In the genomic region with DNA sequence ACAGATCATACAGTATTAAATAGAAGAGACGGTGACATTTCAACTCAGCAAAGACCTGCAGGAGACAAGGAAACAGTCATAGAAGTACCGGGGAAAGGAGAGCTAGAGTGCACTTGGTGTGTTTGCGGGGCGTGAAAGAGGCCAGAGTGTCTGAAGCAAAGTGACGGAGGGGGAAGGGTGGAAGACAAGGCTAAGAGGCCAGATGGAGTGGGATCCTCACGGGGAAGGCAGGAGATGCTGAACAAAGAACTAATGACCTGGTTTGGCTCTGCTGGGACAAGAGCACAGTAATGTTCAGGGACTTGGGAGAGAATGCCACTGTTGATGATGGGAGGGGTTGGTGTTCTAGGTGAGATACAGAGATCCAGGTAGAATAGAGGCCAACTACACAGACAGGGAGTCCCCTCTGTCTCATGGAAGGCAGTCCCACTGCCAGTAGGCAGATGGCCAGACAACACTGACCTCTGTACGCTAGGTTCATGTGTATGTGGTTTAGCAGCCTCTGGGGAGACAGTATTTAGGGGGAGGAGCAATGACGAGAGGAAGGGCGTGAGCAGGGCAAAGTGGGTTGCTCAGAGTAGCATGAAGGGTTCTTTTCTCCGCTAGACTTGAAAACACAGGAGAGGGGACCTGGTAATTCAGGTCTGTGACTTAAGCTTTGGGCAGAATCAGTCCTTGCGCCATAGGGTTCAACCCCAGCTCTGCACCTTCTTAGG, we compare ENCODE assay signal across 8 mouse cellular contexts. TPM values are rescaled to one million over a fixed set of nuclear protein-coding genes. Genes with fewer than 3 reads are reported as not detected.
DNase-seq lines count a peak whose midpoint lies in the region; ATAC-seq and TF ChIP-seq lines count a peak whose summit lies in the region.
"Had no signal": no experiment of that assay in that cellular context is flagged by ENCODE, and none has a peak within 500 bp of the region (broad histone marks: within the 10 kb centered on the region; RNA-seq: fewer than 3 reads in every experiment).

No protein-coding gene starts in this region.

- TF ChIP-seq POLR2A in liver, adult 2 months (IDR thresholded peaks at IDR 0.05; ENCODE audit: extremely low read depth, insufficient read depth, low read length), result no peak

- H3K27me3 ChIP-seq in liver, adult 2 months (ENCODE audit: control insufficient read depth, insufficient read depth, low read length), result no peaks in the 10 kb centered on the region
- H3K27me3 ChIP-seq in hindbrain, embryonic 13.5 days, result no peaks in the 10 kb centered on the region
- H3K27me3 ChIP-seq in lung, postnatal 0 days (replicated peaks; ENCODE audit: insufficient read depth, low read length), result no peaks in the 10 kb centered on the region
- no peaks in the 10 kb centered on the region for H3K27me3 ChIP-seq in stomach, embryonic 14.5 days (ENCODE audit: control insufficient read depth, insufficient read depth, low read length)
- H3K27me3 ChIP-seq: limb, embryonic 13.5 days had no signal

- intact Hi-C loops in left cerebral cortex, postnatal 14 days (cut with DNase I), result no loop called here

- no peak for TF ChIP-seq CTCF in liver, adult 2 months (IDR thresholded peaks at IDR 0.05; ENCODE audit: low read depth, low read length)
- TF ChIP-seq CTCF in lung, postnatal 0 days (IDR thresholded peaks at IDR 0.05), result no peak

- no peak overlapping the region; the same call in 1 of the 2 replicates for H3K27ac ChIP-seq in liver, adult 2 months (replicated peaks; ENCODE audit: insufficient read depth, low read depth, low read length)
- H3K27ac ChIP-seq in hindbrain, embryonic 13.5 days, result no peak overlapping the region
- peak overlapping the region; percentile 77 for H3K27ac ChIP-seq in lung, postnatal 0 days (ENCODE audit: low read length)
- H3K27ac ChIP-seq in stomach, embryonic 14.5 days (ENCODE audit: low read length), result peak overlapping the region; percentile 77
- H3K27ac ChIP-seq: limb, embryonic 13.5 days had no signal

- no peaks in the 10 kb centered on the region; the same call in 1 of the 2 replicates for H3K79me2 ChIP-seq in liver, adult 2 months (ENCODE audit: control insufficient read depth, insufficient read depth, low read length)

- H3K4me2 ChIP-seq in hindbrain, embryonic 13.5 days, result no peak overlapping the region
- H3K4me2 ChIP-seq in lung, postnatal 0 days (replicated peaks; ENCODE audit: low read depth, low read length), result peak overlapping the region; percentile 32
- no peak overlapping the region for H3K4me2 ChIP-seq in stomach, embryonic 14.5 days (replicated peaks; ENCODE audit: low read depth, low read length)
- H3K4me2 ChIP-seq: limb, embryonic 13.5 days had no signal

- DNase-seq in liver, adult 2 months (ENCODE audit: extremely low read depth, low read depth, low spot score), result peak; percentile 28
- DNase-seq in liver, result no peak
- peak; percentile 75 for DNase-seq in lung, postnatal 0 days (ENCODE audit: low spot score)
- DNase-seq in left cerebral cortex, postnatal 14 days (ENCODE audit: low spot score in 2 of 2), result no peak

- no peak overlapping the region for H3K9ac ChIP-seq in liver, adult 2 months (ENCODE audit: low read depth, low read length)
- 0 out of 2 replicates have a peak overlapping the region, but pooled peaks have one; percentile 8 for H3K9ac ChIP-seq in hindbrain, embryonic 13.5 days
- H3K9ac ChIP-seq in lung, postnatal 0 days (replicated peaks; ENCODE audit: low read depth), result no peak overlapping the region
- no peak overlapping the region for H3K9ac ChIP-seq in stomach, embryonic 14.5 days (replicated peaks; ENCODE audit: low read depth, low read length)
- H3K9ac ChIP-seq: limb, embryonic 13.5 days had no signal

- H3K4me1 ChIP-seq in liver, adult 2 months (ENCODE audit: control insufficient read depth, insufficient read depth, low read length), result peaks cover 38% of the 10 kb centered on the region
- peaks cover 65% of the 10 kb centered on the region for H3K4me1 ChIP-seq in hindbrain, embryonic 13.5 days (replicated peaks)
- peaks cover 44% of the 10 kb centered on the region for H3K4me1 ChIP-seq in lung, postnatal 0 days (ENCODE audit: insufficient read depth, low read depth, low read length)
- peaks cover 31% of the 10 kb centered on the region for H3K4me1 ChIP-seq in stomach, embryonic 14.5 days (ENCODE audit: control insufficient read depth, insufficient read depth, low read length)

- 72% methylated on average over 11 of the region's 11 CpGs for WGBS in liver, adult 2 months
- 57% methylated on average over 11 of the region's 11 CpGs for WGBS in hindbrain, embryonic 13.5 days
- WGBS in lung, postnatal 0 days, result 23% methylated on average over 11 of the region's 11 CpGs
- WGBS in stomach, embryonic 14.5 days, result 48% methylated on average over 11 of the region's 11 CpGs

- no peak overlapping the region for H3K4me3 ChIP-seq in liver, adult 2 months (ENCODE audit: insufficient read depth, low read depth, low read length)
- H3K4me3 ChIP-seq in hindbrain, embryonic 13.5 days, result no peak overlapping the region
- H3K4me3 ChIP-seq in lung, postnatal 0 days (ENCODE audit: low read depth, low read length), result no peak overlapping the region
- no peak overlapping the region for H3K4me3 ChIP-seq in stomach, embryonic 14.5 days (ENCODE audit: low read depth, low read length)
- H3K4me3 ChIP-seq: limb, embryonic 13.5 days had no signal

- H3K36me3 ChIP-seq in liver, adult 2 months (ENCODE audit: control insufficient read depth, insufficient read depth, low read length), result peaks cover 10% of the 10 kb centered on the region
- H3K36me3 ChIP-seq in hindbrain, embryonic 13.5 days, result peaks cover 31% of the 10 kb centered on the region
- no peaks in the 10 kb centered on the region for H3K36me3 ChIP-seq in lung, postnatal 0 days (ENCODE audit: insufficient read depth, low read length)
- H3K36me3 ChIP-seq in stomach, embryonic 14.5 days (ENCODE audit: control insufficient read depth, insufficient read depth, low read length), result no peaks in the 10 kb centered on the region
- H3K36me3 ChIP-seq: limb, embryonic 13.5 days had no signal

- H3K9me3 ChIP-seq in hindbrain, embryonic 13.5 days, result no peaks in the 10 kb centered on the region
- H3K9me3 ChIP-seq in lung, postnatal 0 days (ENCODE audit: low read length), result no peaks in the 10 kb centered on the region
- no peaks in the 10 kb centered on the region for H3K9me3 ChIP-seq in stomach, embryonic 14.5 days (ENCODE audit: control insufficient read depth, low read depth, low read length)
- H3K9me3 ChIP-seq: limb, embryonic 13.5 days had no signal

- no peak for ATAC-seq in hindbrain, embryonic 13.5 days (ENCODE audit: low FRiP score)
- peak; percentile 39 for ATAC-seq in lung, postnatal 0 days
- no peak for ATAC-seq in stomach, embryonic 14.5 days (ENCODE audit: insufficient number of reproducible peaks, insufficient read depth, low FRiP score, low read depth)
- no peak for ATAC-seq in erythroid progenitor cell, adult 5-6 weeks (replicated peaks; ENCODE audit: low FRiP score, poor library complexity, severe bottlenecking)

- peak; percentile 15; the same call in 1 of the 2 replicates for TF ChIP-seq EP300 in lung, postnatal 0 days (IDR thresholded peaks at IDR 0.05)

RNA-seq across cellular contexts. Expression of a gene that starts 23.6 kb away (rescaled TPM):
- 25.4 and 41.1 TPM in 2 replicates for total RNA-seq in liver, adult 2 months (2014; rRNA removed)
- 47.3 and 65.1 TPM in 2 replicates for polyA plus RNA-seq in liver, adult 2 months (2012; rRNA removed)
- polyA plus RNA-seq in hindbrain, embryonic 13.5 days (2015; fragmentation: Nextera tagmentation; extraction: Ambion mirVana), result 8.4 and 9.7 TPM in 2 replicates
- 11.1 and 12.2 TPM in 2 replicates for polyA plus RNA-seq in lung, postnatal 0 days (2015; fragmentation: Nextera tagmentation; extraction: Ambion mirVana)
- polyA plus RNA-seq in stomach, embryonic 14.5 days (2014; fragmentation: Nextera tagmentation; extraction: Ambion mirVana), result 2.3 and 3.0 TPM in 2 replicates
- total RNA-seq in erythroid progenitor cell, adult 5-6 weeks (2015; ENCODE audit: low replicate concordance), result 0.72 and 5.0 TPM in 2 replicates
- 0.77 TPM in 1 of 2 replicates, not detected in the other for total RNA-seq in erythroid progenitor cell, adult 5-6 weeks (2017; ENCODE audit: low replicate concordance)
- total RNA-seq in left cerebral cortex, postnatal 14 days (2021), result 10 to 100 TPM; 46.4 to 58.5 TPM

RNA-seq across cellular contexts. Expression of a gene that starts 25.0 kb away (rescaled TPM):
- 13.7 and 18.8 TPM in 2 replicates for total RNA-seq in liver, adult 2 months (2014; rRNA removed)
- 14.8 and 21.6 TPM in 2 replicates for polyA plus RNA-seq in liver, adult 2 months (2012; rRNA removed)
- polyA plus RNA-seq in hindbrain, embryonic 13.5 days (2015; fragmentation: Nextera tagmentation; extraction: Ambion mirVana), result 74.5 and 79.9 TPM in 2 replicates
- 41.5 and 44.3 TPM in 2 replicates for polyA plus RNA-seq in lung, postnatal 0 days (2015; fragmentation: Nextera tagmentation; extraction: Ambion mirVana)
- polyA plus RNA-seq in stomach, embryonic 14.5 days (2014; fragmentation: Nextera tagmentation; extraction: Ambion mirVana), result 121 and 126 TPM in 2 replicates
- total RNA-seq in erythroid progenitor cell, adult 5-6 weeks (2015; ENCODE audit: low replicate concordance), result 37.5 and 82.2 TPM in 2 replicates
- total RNA-seq in erythroid progenitor cell, adult 5-6 weeks (2017; ENCODE audit: low replicate concordance), result 4.8 and 7.6 TPM in 2 replicates
- total RNA-seq in left cerebral cortex, postnatal 14 days (2021), result 10 to 100 TPM; 45.4 to 50.6 TPM

RNA-seq across cellular contexts. Expression of a gene that starts 30.8 kb away (rescaled TPM):
- total RNA-seq in liver, adult 2 months (2014; rRNA removed), result 13.6 and 16.2 TPM in 2 replicates
- 33.7 and 44.3 TPM in 2 replicates for polyA plus RNA-seq in liver, adult 2 months (2012; rRNA removed)
- polyA plus RNA-seq in hindbrain, embryonic 13.5 days (2015; fragmentation: Nextera tagmentation; extraction: Ambion mirVana), result not detected in 2 replicates
- 0.94 and 1.0 TPM in 2 replicates for polyA plus RNA-seq in lung, postnatal 0 days (2015; fragmentation: Nextera tagmentation; extraction: Ambion mirVana)
- polyA plus RNA-seq in stomach, embryonic 14.5 days (2014; fragmentation: Nextera tagmentation; extraction: Ambion mirVana), result 0.51 and 1.7 TPM in 2 replicates
- total RNA-seq in erythroid progenitor cell, adult 5-6 weeks (2015; ENCODE audit: low replicate concordance), result not detected in 2 replicates
- not detected in 2 replicates for total RNA-seq in erythroid progenitor cell, adult 5-6 weeks (2017; ENCODE audit: low replicate concordance)
- total RNA-seq in left cerebral cortex, postnatal 14 days (2021), result not detected

RNA-seq across cellular contexts. Expression of a gene that starts 54.6 kb away (rescaled TPM):
- total RNA-seq in liver, adult 2 months (2014; rRNA removed), result 0.47 and 0.55 TPM in 2 replicates
- 0.43 and 0.93 TPM in 2 replicates for polyA plus RNA-seq in liver, adult 2 months (2012; rRNA removed)
- polyA plus RNA-seq in hindbrain, embryonic 13.5 days (2015; fragmentation: Nextera tagmentation; extraction: Ambion mirVana), result 6.2 and 6.4 TPM in 2 replicates
- polyA plus RNA-seq in lung, postnatal 0 days (2015; fragmentation: Nextera tagmentation; extraction: Ambion mirVana), result 108 TPM in 2 replicates
- polyA plus RNA-seq in stomach, embryonic 14.5 days (2014; fragmentation: Nextera tagmentation; extraction: Ambion mirVana), result 28.8 and 31.6 TPM in 2 replicates
- 1.4 TPM in 1 of 2 replicates, not detected in the other for total RNA-seq in erythroid progenitor cell, adult 5-6 weeks (2015; ENCODE audit: low replicate concordance)
- total RNA-seq in erythroid progenitor cell, adult 5-6 weeks (2017; ENCODE audit: low replicate concordance), result 0.26 and 0.30 TPM in 2 replicates
- 1 to 10 TPM in 1 of 2 experiments, under 1 TPM in 1; 0.59 to 1.1 TPM for total RNA-seq in left cerebral cortex, postnatal 14 days (2021)

Comparison
In these comparisons a context has a peak if more than half of its experiments do, and no peak if none do; other contexts are left out.
1. DNase-seq: peak in liver, adult 2 months (single experiment) and lung, postnatal 0 days (single experiment); none in liver (single experiment) and left cerebral cortex, postnatal 14 days (0 of 2).
2. H3K27ac ChIP-seq: peak in lung, postnatal 0 days (single experiment) and stomach, embryonic 14.5 days (single experiment); none in liver, adult 2 months (single experiment) and hindbrain, embryonic 13.5 days (single experiment).
3. RNA of a gene that starts 30.8 kb away (polyA plus RNA-seq): 33.7 to 44.3 TPM in liver, adult 2 months; 0.94 to 1.0 TPM in lung, postnatal 0 days, 0.51 to 1.7 TPM in stomach, embryonic 14.5 days and not detected in hindbrain, embryonic 13.5 days; every median in the first group is over 10 times any median in the second.